Mouse (Mus musculus): ENCODE results near the gene Bud23.

Gene Bud23

GRCm38 (mm10) chr5:135023344-135024173, 41.2 kb downstream of the Bud23 start, which contains the start of gene Stx1a:
Gene Stx1a (plus strand): TSS chr5:135023482.
- DNase-seq (ENCODE audit: low spot score in 2 of 2): peak; percentile 82 to 86

- DNase-seq (ENCODE audit: low spot score in 2 of 2): no peak
These were observed 42.9 kb downstream of the Bud23 start for GRCm38 (mm10) chr5:135021814-135022213.

GRCm38 (mm10) chr5:135016224-135016759, 48.5 kb downstream of the Bud23 start:
- DNase-seq (ENCODE audit: low spot score in 2 of 2): no peak

GRCm38 (mm10) chr5:135015497-135015896, 49.3 kb downstream of the Bud23 start:
- peak; percentile 75 to 82 for DNase-seq (ENCODE audit: low spot score in 2 of 2)

- no peak for DNase-seq (ENCODE audit: low spot score in 2 of 2)
These were observed 51.9 kb downstream of the Bud23 start for GRCm38 (mm10) chr5:135012671-135013441.

- DNase-seq (ENCODE audit: low spot score in 2 of 2): no peak
These were observed 52.7 kb downstream of the Bud23 start for GRCm38 (mm10) chr5:135011809-135012613.

GRCm38 (mm10) chr5:135010841-135011743, 53.7 kb downstream of the Bud23 start:
- no peak for DNase-seq (ENCODE audit: low spot score in 2 of 2)

GRCm38 (mm10) chr5:135010320-135010709, 54.4 kb downstream of the Bud23 start:
- no peak for DNase-seq (ENCODE audit: low spot score in 2 of 2)

GRCm38 (mm10) chr5:135009590-135010319, 55.0 kb downstream of the Bud23 start:
- DNase-seq (ENCODE audit: low spot score in 2 of 2): peak; percentile 83 to 84

GRCm38 (mm10) chr5:135008671-135009589, 55.8 kb downstream of the Bud23 start, which contains the start of gene Abhd11:
Gene Abhd11 (plus strand): TSS chr5:135009152.
- peak; percentile 99 for DNase-seq (ENCODE audit: low spot score in 2 of 2)

GRCm38 (mm10) chr5:135007802-135008571, 56.8 kb downstream of the Bud23 start:
- no peak for DNase-seq (ENCODE audit: low spot score in 2 of 2)
